Mouse (Mus musculus): ENCODE data around the gene Olfr512.

Olfr512 gene

GRCm38 (mm10) chr7:108713020-108713419, at the start of gene Olfr512:
TSS of gene Olfr512 (plus strand) at chr7:108713320.
- DNase-seq (ENCODE audit: low spot score in 2 of 2), result no peak

GRCm38 (mm10) chr7:108666118-108666517, 47.0 kb upstream of the Olfr512 start, which contains the start of gene Olfr510:
TSS of gene Olfr510 (plus strand) at chr7:108666418.
- no peak for DNase-seq (ENCODE audit: low spot score in 2 of 2)

GRCm38 (mm10) chr7:108671058-108671457, 42.1 kb upstream of the Olfr512 start:
- no peak for DNase-seq (ENCODE audit: low spot score in 2 of 2)

GRCm38 (mm10) chr7:108678886-108679285, 34.2 kb upstream of the Olfr512 start:
- no peak for DNase-seq (ENCODE audit: low spot score in 2 of 2)

- no peak for DNase-seq (ENCODE audit: low spot score in 2 of 2)
These were observed 37.6 kb downstream of the Olfr512 start, which contains the start of gene Olfr513 for GRCm38 (mm10) chr7:108750673-108751072. TSS of gene Olfr513 (plus strand) at chr7:108750973.

GRCm38 (mm10) chr7:108760411-108760810, 47.3 kb downstream of the Olfr512 start:
- no peak for DNase-seq (ENCODE audit: low spot score in 2 of 2)

Data from cerebellum, postnatal 4 days (tissue).